Comparison of ENCODE assay signal across 8 mouse cellular contexts in the genomic region with DNA sequence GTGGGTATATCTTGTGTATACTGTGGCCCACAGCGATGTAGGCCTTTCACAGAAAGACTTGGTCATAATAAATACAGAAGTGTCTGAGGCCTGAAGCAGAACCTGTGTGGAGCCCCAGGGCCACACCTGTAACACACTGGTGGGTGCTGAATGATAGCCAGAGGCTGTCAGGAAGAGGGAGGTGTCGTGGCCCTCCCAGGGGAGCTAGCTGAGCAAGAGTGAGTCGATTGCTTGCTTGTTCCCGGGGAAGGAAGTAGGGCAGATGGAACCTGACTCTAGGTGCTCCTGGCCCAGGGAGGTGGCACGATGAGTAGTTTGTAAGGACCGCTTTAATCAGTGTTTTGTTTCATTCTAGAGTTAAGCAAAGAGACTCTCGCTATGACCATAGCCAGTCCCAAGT.
A peak's percentile ranks its signal among the peaks of the same experiment; 100 is the strongest.
DNase-seq lines count a peak whose midpoint lies in the region; ATAC-seq and TF ChIP-seq lines count a peak whose summit lies in the region.
"Had no signal": no experiment of that assay in that cellular context is flagged by ENCODE, and none has a peak within 500 bp of the region (broad histone marks: within the 10 kb centered on the region; RNA-seq: fewer than 3 reads in every experiment).

No protein-coding gene starts in this region.

- TF ChIP-seq EP300 in stomach, postnatal 0 days (optimal IDR thresholded peaks at IDR 0.05), result no peak

- DNase-seq in heart, postnatal 36 days, result no peak
- no peak for DNase-seq in testis, postnatal 10 days (ENCODE audit: low spot score)
- DNase-seq in stomach, postnatal 0 days (ENCODE audit: low spot score), result peak; percentile 50
- no peak for DNase-seq in cerebellum, adult 18-20 months

- ATAC-seq in heart, embryonic 13.5 days (ENCODE audit: extremely low read depth, insufficient number of reproducible peaks, low FRiP score, low TSS enrichment), result no peak
- no peak for ATAC-seq in heart, embryonic 15.5 days (replicated peaks; ENCODE audit: insufficient number of reproducible peaks, insufficient read depth, low FRiP score, low read depth)
- 0 out of 2 replicates have a peak, but pooled peaks have one; percentile 18 for ATAC-seq in stomach, postnatal 0 days (ENCODE audit: low FRiP score, low TSS enrichment)

- H3K27me3 ChIP-seq in heart, embryonic 13.5 days (replicated peaks), result no peaks in the 10 kb centered on the region
- H3K27me3 ChIP-seq in testis, adult 2 months (ENCODE audit: control insufficient read depth, insufficient read depth, low read length), result no peaks in the 10 kb centered on the region
- no peaks in the 10 kb centered on the region for H3K27me3 ChIP-seq in heart, embryonic 15.5 days
- no peaks in the 10 kb centered on the region for H3K27me3 ChIP-seq in stomach, postnatal 0 days (ENCODE audit: control insufficient read depth, insufficient read depth, low read length)

- no peak for TF ChIP-seq CTCF in testis, adult 2 months (IDR thresholded peaks at IDR 0.05; ENCODE audit: control insufficient read depth, insufficient read depth, insufficient replicate concordance, low read depth, low read length)
- no peak for TF ChIP-seq CTCF in stomach, postnatal 0 days (IDR thresholded peaks at IDR 0.05; ENCODE audit: low read depth)

- peak overlapping the region; percentile 59 for H3K4me2 ChIP-seq in heart, embryonic 13.5 days
- H3K4me2 ChIP-seq in heart, embryonic 15.5 days, result peak overlapping the region; percentile 41
- no peak overlapping the region; the same call in 1 of the 2 replicates for H3K4me2 ChIP-seq in stomach, postnatal 0 days (replicated peaks; ENCODE audit: low read depth)
- H3K4me2 ChIP-seq: hindbrain, embryonic 13.5 days had no signal

- intact Hi-C loops in heart, postnatal 36 days (cut with DNase I), result loop anchor here (2.0 to 5.0 kb wide), 2 partner anchors 23 to 42 kb away; no protein-coding TSS in a partner anchor

- WGBS in heart, embryonic 13.5 days, result 43% methylated on average over 7 of the region's 7 CpGs
- 55% methylated on average over 7 of the region's 7 CpGs for WGBS in heart, embryonic 15.5 days
- WGBS in stomach, postnatal 0 days, result 59% methylated on average over 7 of the region's 7 CpGs

- no peaks in the 10 kb centered on the region for H3K9me3 ChIP-seq in heart, embryonic 13.5 days
- H3K9me3 ChIP-seq in heart, embryonic 15.5 days (replicated peaks), result no peaks in the 10 kb centered on the region
- no peaks in the 10 kb centered on the region for H3K9me3 ChIP-seq in stomach, postnatal 0 days (ENCODE audit: control insufficient read depth, low read length)
- H3K9me3 ChIP-seq: hindbrain, embryonic 13.5 days had no signal

- H3K36me3 ChIP-seq in heart, embryonic 13.5 days, result no peaks in the 10 kb centered on the region
- H3K36me3 ChIP-seq in testis, adult 2 months (ENCODE audit: control insufficient read depth, insufficient read depth, low read length), result no peaks in the 10 kb centered on the region
- no peaks in the 10 kb centered on the region for H3K36me3 ChIP-seq in heart, embryonic 15.5 days
- no peaks in the 10 kb centered on the region for H3K36me3 ChIP-seq in stomach, postnatal 0 days (ENCODE audit: control insufficient read depth, insufficient read depth, low read length)
- H3K36me3 ChIP-seq: hindbrain, embryonic 13.5 days had no signal

- peak overlapping the region; percentile 55 for H3K9ac ChIP-seq in heart, embryonic 13.5 days
- no peak overlapping the region for H3K9ac ChIP-seq in heart, embryonic 15.5 days
- no peak overlapping the region for H3K9ac ChIP-seq in stomach, postnatal 0 days (ENCODE audit: low read length)
- H3K9ac ChIP-seq: hindbrain, embryonic 13.5 days had no signal

- peak overlapping the region; percentile 19 for H3K4me3 ChIP-seq in heart, embryonic 13.5 days
- peak overlapping the region; percentile 88; the same call in 1 of the 2 replicates for H3K4me3 ChIP-seq in testis, adult 2 months (ENCODE audit: control insufficient read depth, low read depth, low read length)
- H3K4me3 ChIP-seq in heart, embryonic 15.5 days, result 0 out of 2 replicates have a peak overlapping the region, but pooled peaks have one; percentile 18
- no peak overlapping the region for H3K4me3 ChIP-seq in stomach, postnatal 0 days (ENCODE audit: low read depth, low read length)
- H3K4me3 ChIP-seq: hindbrain, embryonic 13.5 days had no signal

- no peak overlapping the region for H3K27ac ChIP-seq in heart, embryonic 13.5 days (replicated peaks)
- H3K27ac ChIP-seq in testis, adult 2 months (ENCODE audit: control insufficient read depth, insufficient read depth, low read depth, low read length), result no peak overlapping the region
- no peak overlapping the region for H3K27ac ChIP-seq in heart, embryonic 15.5 days
- H3K27ac ChIP-seq in stomach, postnatal 0 days (replicated peaks), result peak overlapping the region; percentile 30; the same call in 1 of the 2 replicates
- H3K27ac ChIP-seq: hindbrain, embryonic 13.5 days had no signal

- no peak for TF ChIP-seq POLR2A in testis, adult 2 months (IDR thresholded peaks at IDR 0.05; ENCODE audit: control insufficient read depth, low read depth, low read length)

- H3K4me1 ChIP-seq in heart, embryonic 13.5 days, result peaks cover 64% of the 10 kb centered on the region
- peaks cover 18% of the 10 kb centered on the region for H3K4me1 ChIP-seq in testis, adult 2 months (ENCODE audit: control insufficient read depth, insufficient read depth, low read length)
- H3K4me1 ChIP-seq in heart, embryonic 15.5 days (replicated peaks), result peaks cover 53% of the 10 kb centered on the region
- no peaks in the 10 kb centered on the region for H3K4me1 ChIP-seq in stomach, postnatal 0 days (replicated peaks; ENCODE audit: control insufficient read depth, insufficient read depth)
